Mouse (Mus musculus): ENCODE data around the gene Fhl3.
"Not testable (repeated sequence)": the region's sequence is repeated elsewhere in the genome, so short reads cannot be mapped to it uniquely, and the experiment has no call there.

- TF ChIP-seq CTCF (conservative IDR thresholded peaks at IDR 0.05; ENCODE audit: low read length); POU5F1 (IDR thresholded peaks at IDR 0.05; ENCODE audit: borderline replicate concordance, low read length); NANOG (IDR thresholded peaks at IDR 0.05; ENCODE audit: borderline replicate concordance, low read length): not testable (repeated sequence)
Measured at GRCm38 (mm10) chr4:124708200-124708517, 7.7 kb downstream of the Fhl3 start.
